Mouse (Mus musculus) heart, embryonic 12.5 days (tissue): ENCODE measurements around the gene Shtn1. TPM values are rescaled to one million over a fixed set of nuclear protein-coding genes. Genes with fewer than 3 reads are reported as not detected.

ENCODE experiments used
- ATAC-seq: fragments of 200-750 bp; cut with Nextera tagmentation; 2 replicates; pipeline ENCODE4 v1.8.0; 2017; ENCODE audit warnings: moderate TSS enrichment, moderate library complexity; ENCODE audit not compliant: insufficient number of reproducible peaks, low FRiP score
- H3K27ac ChIP-seq: fragments of 300-500 bp; sonication (generic); 2 replicates; pipeline ENCODE4 v1.5.1; 2016; ENCODE audit warnings: mild to moderate bottlenecking, moderate library complexity; ENCODE audit not compliant: poor library complexity, severe bottlenecking
- H3K27me3 ChIP-seq: fragments of 300-500 bp; sonication (generic); replicated peaks from 2 replicates; pipeline ENCODE4 v1.6.1; 2016; ENCODE audit warnings: mild to moderate bottlenecking, moderate library complexity
- H3K36me3 ChIP-seq: fragments of 300-500 bp; sonication (generic); 2 replicates; pipeline ENCODE4 v1.6.1; 2016; ENCODE audit warnings: mild to moderate bottlenecking, moderate library complexity
- H3K4me1 ChIP-seq: fragments of 300-500 bp; sonication (generic); replicated peaks from 2 replicates; pipeline ENCODE4 v1.6.1; 2016; ENCODE audit warnings: mild to moderate bottlenecking
- H3K4me2 ChIP-seq: fragments of 300-500 bp; sonication (generic); 2 replicates; pipeline ENCODE4 v1.6.1; 2016; ENCODE audit warnings: mild to moderate bottlenecking, moderate library complexity
- H3K4me3 ChIP-seq: fragments of 300-500 bp; sonication (generic); 2 replicates; pipeline ENCODE4 v1.5.1; 2016; ENCODE audit warnings: mild to moderate bottlenecking
- H3K9ac ChIP-seq: fragments of 300-500 bp; sonication (generic); 2 replicates; pipeline ENCODE4 v1.6.1; 2016; ENCODE audit warnings: mild to moderate bottlenecking, moderate library complexity
- H3K9me3 ChIP-seq: fragments of 300-500 bp; sonication (generic); replicated peaks from 2 replicates; pipeline ENCODE4 v1.6.1; 2016; ENCODE audit warnings: mild to moderate bottlenecking, moderate library complexity
- WGBS: fragments of 180-500 bp; shearing (Covaris S2); methylation state at CpG from one replicate; pipeline ENCODE4 v1.1.7; 2016; 5-methylcytosine and 5-hydroxymethylcytosine counted together
- polyA plus RNA-seq: library from polyadenylated mRNA; unstranded; fragments of >200 nt; fragmentation: Nextera tagmentation; extraction: Ambion mirVana; gene quantifications from 2 replicates; pipeline ENCODE4 v1.2.1, GENCODE M21; 2016

The Shtn1 gene
- polyA plus RNA-seq, 1 experiment from 2014 or later = 0.41 TPM

DNA sequence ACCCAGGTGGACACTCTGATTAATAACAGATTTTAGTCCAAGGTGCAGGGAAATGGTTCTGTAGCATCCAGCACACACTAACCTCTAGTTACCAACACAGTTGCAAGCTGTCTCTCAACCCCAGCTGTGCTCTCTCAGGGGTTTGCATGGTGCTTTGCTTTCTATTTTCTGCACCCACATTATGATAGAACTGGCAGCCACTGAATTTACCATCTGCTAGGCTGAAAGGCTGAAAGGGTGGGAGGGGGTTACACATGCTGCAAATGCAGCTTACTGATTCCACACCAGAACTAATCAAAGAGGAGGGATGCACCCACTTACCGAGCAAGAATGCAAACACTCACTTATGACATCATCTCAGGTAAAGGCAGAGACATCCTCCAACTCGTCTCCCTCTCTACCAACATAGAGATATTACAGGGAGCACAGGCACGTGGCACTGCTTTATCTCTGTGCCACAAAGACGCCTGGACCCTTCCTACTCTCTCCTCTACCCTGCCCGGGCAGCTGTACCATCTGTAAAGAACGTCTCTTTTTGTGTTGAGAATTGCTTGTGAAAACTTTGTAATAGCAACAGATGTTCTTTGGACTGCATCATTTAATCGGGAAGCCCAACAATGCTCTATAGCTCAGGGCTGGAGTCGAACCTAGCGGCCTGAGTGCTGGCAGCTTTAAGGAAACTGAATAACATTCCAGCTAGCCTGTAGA, 23.0 kb downstream of the Shtn1 start:
- H3K27ac ChIP-seq = no peak overlapping the region
- H3K4me1 ChIP-seq = no peaks in the 10 kb centered on the region

DNA sequence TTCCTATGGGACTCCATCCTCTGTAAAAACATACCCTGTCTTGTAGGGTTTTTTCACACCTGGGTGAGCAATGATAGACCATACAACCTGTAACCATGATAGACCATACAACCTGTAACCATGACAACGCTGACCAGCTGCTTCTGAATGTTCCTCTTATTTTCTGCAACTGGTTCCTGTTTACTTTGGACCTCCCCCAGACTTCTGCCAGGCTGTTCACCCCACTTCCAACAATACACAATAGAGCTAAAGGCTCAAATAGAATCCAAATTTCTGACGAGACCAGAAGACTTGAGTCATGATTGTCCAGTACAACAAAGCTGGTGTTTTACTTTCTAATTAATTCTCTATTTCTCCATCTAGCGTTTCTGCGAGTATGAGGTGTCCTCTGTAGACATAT, 23.8 kb downstream of the Shtn1 start:
- Histone ChIP-seq H3K27me3 (no peaks in the 10 kb centered on the region), H3K9ac (no peak overlapping the region), H3K27ac (no peak overlapping the region), H3K4me1 (no peaks in the 10 kb centered on the region), H3K4me2 (no peak overlapping the region), H3K4me3 (no peak overlapping the region), H3K36me3 (no peaks in the 10 kb centered on the region), H3K9me3 (no peaks in the 10 kb centered on the region)
- ATAC-seq = no peak
- 71% methylated on average over 4 of the region's 4 CpGs for WGBS

More for the DNA sequence above, 23.0 kb downstream of the Shtn1 start:
- no peaks in the 10 kb centered on the region for H3K27me3 ChIP-seq
- WGBS = 73% methylated on average over 9 of the region's 9 CpGs
- H3K4me3 ChIP-seq = no peak overlapping the region
- H3K9ac ChIP-seq = no peak overlapping the region
- H3K9me3 ChIP-seq = no peaks in the 10 kb centered on the region
- ATAC-seq = no peak
- H3K36me3 ChIP-seq = no peaks in the 10 kb centered on the region
- no peak overlapping the region for H3K4me2 ChIP-seq

DNA sequence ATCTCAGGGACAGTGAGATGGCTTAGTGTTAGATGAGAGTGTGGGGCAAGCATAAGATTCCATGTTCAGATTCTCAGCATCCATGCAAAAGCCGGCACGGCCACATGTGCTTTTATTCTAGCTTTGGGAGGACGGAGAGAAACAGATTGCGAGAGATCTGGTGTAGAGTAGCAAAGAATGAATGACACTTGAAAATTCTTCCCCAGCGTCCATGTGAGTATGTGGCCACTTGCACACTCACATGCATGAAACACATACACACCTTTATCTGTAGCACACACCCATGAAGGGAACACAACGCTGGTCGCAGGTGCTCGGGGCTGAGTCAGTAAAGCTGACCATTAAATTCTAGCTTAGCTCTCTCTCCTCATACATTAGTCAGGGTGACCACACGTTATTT, 24.3 kb downstream of the Shtn1 start:
- Histone ChIP-seq H3K9me3 (no peaks in the 10 kb centered on the region), H3K4me2 (no peak overlapping the region), H3K9ac (no peak overlapping the region), H3K4me3 (no peak overlapping the region), H3K36me3 (no peaks in the 10 kb centered on the region), H3K27ac (no peak overlapping the region), H3K27me3 (no peaks in the 10 kb centered on the region), H3K4me1 (no peaks in the 10 kb centered on the region)
- WGBS = 84% methylated on average over 9 of the region's 9 CpGs
- no peak for ATAC-seq

DNA sequence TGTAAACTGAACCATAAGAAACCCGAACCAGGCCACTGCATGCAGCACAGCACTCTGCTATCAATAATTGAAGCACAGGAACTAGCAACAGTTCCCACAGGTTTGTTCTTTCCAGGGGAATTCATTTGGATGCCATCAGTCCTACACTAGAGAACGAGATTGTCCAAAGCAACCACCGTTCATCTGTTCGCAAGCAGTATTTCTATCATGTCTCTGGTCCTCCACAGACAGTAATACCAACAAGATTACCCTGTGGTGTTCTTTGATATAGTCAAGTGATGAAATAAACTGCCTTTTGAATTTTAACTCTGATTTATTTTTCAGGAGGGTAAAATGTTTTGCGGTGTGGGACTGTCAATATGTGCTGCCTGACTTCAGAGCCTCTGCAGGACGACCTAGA, 27.0 kb downstream of the Shtn1 start:
- ATAC-seq = no peak
- 85% methylated on average over 6 of the region's 6 CpGs for WGBS
- H3K9me3 ChIP-seq = no peaks in the 10 kb centered on the region

DNA sequence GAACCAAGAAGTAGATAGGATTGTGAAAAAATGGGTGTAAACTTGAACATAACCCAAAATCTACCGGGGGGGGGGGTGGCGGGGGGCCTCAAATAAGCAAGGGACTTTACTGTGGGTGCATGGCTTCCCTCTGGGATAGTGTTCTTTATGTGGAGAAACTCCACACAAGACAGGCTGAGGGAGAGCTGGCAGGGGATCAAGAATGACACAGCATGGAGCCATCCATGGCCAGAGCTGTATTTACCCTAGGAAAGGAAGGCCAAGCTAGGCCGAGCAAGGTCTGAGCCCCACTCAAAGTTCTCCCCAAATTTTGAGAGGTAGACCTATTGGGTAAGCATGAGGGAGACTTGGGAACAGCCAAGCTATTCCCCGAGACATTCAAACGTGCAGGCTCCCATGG, 28.4 kb downstream of the Shtn1 start:
- H3K27me3 ChIP-seq = no peaks in the 10 kb centered on the region
- 77% methylated on average over 5 of the region's 5 CpGs for WGBS
- no peak overlapping the region for H3K9ac ChIP-seq
- H3K4me1 ChIP-seq = peaks cover 7% of the 10 kb centered on the region; the same call in 1 of the 2 replicates
- H3K36me3 ChIP-seq = no peaks in the 10 kb centered on the region
- H3K9me3 ChIP-seq = no peaks in the 10 kb centered on the region
- no peak overlapping the region for H3K4me2 ChIP-seq
- H3K27ac ChIP-seq = no peak overlapping the region
- no peak for ATAC-seq
- no peak overlapping the region for H3K4me3 ChIP-seq

More for the DNA sequence above, 27.0 kb downstream of the Shtn1 start:
- H3K36me3 ChIP-seq = no peaks in the 10 kb centered on the region
- no peak overlapping the region for H3K4me2 ChIP-seq
- H3K9ac ChIP-seq = no peak overlapping the region
- no peaks in the 10 kb centered on the region for H3K27me3 ChIP-seq
- 0 out of 2 replicates have a peak, but pooled peaks cover 2% of the 10 kb centered on the region for H3K4me1 ChIP-seq
- no peak overlapping the region for H3K4me3 ChIP-seq
- H3K27ac ChIP-seq = no peak overlapping the region

DNA sequence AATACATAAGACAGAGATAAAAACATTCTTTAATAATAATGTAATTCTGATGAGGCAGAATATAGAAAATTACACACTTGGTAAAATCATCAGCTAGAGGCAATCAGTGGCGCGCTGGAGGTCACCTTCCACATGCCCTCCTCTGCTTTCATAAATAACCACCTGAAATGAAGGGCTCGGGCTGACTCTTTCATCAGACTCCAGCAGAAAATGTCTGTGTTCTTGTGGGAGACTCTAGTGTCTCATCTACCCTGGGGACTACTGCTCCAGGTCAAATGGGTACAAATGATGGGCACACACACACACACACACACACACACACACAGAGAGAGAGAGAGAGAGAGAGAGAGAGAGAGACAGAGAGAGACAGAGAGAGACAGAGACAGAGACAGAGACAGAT, 34.8 kb downstream of the Shtn1 start:
- no peak overlapping the region for H3K9ac ChIP-seq
- ATAC-seq = no peak
- H3K27me3 ChIP-seq = 0 out of 2 replicates have a peak, but pooled peaks cover 3% of the 10 kb centered on the region
- no peak overlapping the region for H3K27ac ChIP-seq
- no peaks in the 10 kb centered on the region for H3K36me3 ChIP-seq
- peaks cover 7% of the 10 kb centered on the region; the same call in 1 of the 2 replicates for H3K4me1 ChIP-seq
- no peak overlapping the region for H3K4me2 ChIP-seq
- 81% methylated on average over 3 of the region's 3 CpGs for WGBS
- no peaks in the 10 kb centered on the region for H3K9me3 ChIP-seq
- no peak overlapping the region for H3K4me3 ChIP-seq

DNA sequence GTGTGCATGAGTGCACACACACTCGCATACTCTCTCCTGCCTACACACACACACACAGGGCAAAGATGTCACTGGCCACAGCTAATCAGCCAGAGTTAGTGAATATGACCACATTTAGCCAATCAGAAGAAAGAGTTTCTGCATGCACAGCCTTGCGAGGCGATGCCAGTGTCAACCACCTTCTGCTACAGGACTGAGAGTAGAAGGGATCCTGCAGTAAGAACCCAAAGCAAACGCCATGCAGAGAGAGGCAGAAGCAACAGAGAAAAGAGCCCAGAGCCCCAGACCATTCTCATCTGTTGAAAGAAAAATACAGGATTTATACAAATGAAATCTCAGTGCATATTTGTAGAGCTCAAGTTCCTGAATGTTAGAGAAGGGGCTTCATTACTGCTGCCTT, 37.1 kb downstream of the Shtn1 start:
- WGBS = 70% methylated on average over 4 of the region's 4 CpGs
- Histone ChIP-seq H3K36me3 (no peaks in the 10 kb centered on the region), H3K9ac (no peak overlapping the region), H3K27ac (no peak overlapping the region), H3K4me2 (no peak overlapping the region), H3K9me3 (peaks cover 6% of the 10 kb centered on the region; the same call in 1 of the 2 replicates), H3K4me1 (peaks cover 4% of the 10 kb centered on the region; the same call in 1 of the 2 replicates), H3K27me3 (0 out of 2 replicates have a peak, but pooled peaks cover 3% of the 10 kb centered on the region), H3K4me3 (no peak overlapping the region)
- no peak for ATAC-seq

DNA sequence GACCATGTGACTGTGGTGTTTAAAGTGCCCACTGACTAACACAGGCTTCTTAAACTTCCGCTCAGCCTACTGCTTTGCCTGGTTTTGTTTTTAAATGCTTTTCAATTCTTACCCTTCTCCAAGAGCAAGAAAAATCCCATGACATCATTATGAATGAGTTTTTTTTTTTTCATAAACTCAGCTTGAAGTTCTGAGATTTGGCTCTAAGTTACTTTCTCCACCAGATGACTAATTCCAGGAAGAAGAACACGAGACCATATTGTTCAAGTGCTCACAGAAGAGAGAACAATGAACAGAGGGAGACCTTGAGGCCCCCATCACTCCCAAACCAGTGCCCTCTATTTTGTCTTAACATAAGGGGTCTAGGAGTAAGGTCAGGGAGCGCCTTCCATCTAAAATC, 39.1 kb downstream of the Shtn1 start:
- Histone ChIP-seq H3K27me3 (0 out of 2 replicates have a peak, but pooled peaks cover 3% of the 10 kb centered on the region), H3K27ac (no peak overlapping the region), H3K9ac (no peak overlapping the region), H3K4me1 (no peaks in the 10 kb centered on the region), H3K9me3 (peaks cover 6% of the 10 kb centered on the region; the same call in 1 of the 2 replicates), H3K4me2 (no peak overlapping the region), H3K4me3 (no peak overlapping the region), H3K36me3 (no peaks in the 10 kb centered on the region)
- no peak for ATAC-seq
- WGBS = 65% methylated on average over 3 of the region's 3 CpGs

DNA sequence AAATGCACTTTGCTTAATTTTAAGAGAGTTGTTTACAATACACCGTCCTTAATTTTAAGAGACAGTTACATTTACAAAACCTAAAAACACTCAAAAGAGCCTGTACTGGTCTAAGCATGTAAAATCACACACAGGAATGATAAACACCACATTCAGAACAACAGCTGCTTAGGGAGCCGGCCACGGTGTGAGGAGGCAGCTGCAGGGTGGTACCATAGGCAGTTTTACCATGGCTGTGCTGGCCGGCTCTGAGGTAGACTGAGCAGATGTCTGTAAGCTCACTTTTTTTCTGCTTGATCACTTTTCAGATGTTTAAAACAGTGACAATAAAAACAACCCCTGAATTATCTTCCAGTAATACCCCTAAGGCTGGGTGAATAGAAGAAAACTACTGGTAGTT, 42.7 kb downstream of the Shtn1 start:
- Histone ChIP-seq H3K27ac (no peak overlapping the region), H3K4me2 (no peak overlapping the region), H3K4me1 (no peaks in the 10 kb centered on the region), H3K9me3 (peaks cover 6% of the 10 kb centered on the region; the same call in 1 of the 2 replicates), H3K27me3 (peaks cover 5% of the 10 kb centered on the region; the same call in 1 of the 2 replicates), H3K36me3 (no peaks in the 10 kb centered on the region), H3K9ac (no peak overlapping the region), H3K4me3 (no peak overlapping the region)
- ATAC-seq = no peak
- 74% methylated on average over 4 of the region's 4 CpGs for WGBS

DNA sequence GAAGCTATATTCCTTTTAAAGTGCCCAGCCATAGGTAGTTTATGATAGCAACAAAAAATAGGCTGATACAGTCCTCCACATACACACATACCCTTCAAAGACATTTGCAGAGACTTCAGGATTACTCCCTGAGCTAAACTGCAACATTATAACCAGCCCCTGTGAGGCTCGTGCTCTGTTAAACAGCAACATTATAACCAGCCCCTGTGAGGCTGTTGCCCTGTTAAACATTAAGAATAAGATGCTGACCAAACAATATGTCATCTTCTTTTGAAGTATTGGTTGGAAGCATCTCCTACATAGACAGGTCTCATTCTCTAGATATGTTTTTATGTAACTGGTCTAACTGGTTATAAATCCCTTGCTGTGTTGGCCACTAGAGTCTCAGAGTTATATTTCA, 45.7 kb downstream of the Shtn1 start:
- WGBS = 82% methylated on average over 1 of the region's 1 CpGs
- H3K4me3 ChIP-seq = no peak overlapping the region
- no peaks in the 10 kb centered on the region for H3K36me3 ChIP-seq
- no peak overlapping the region for H3K4me2 ChIP-seq
- peaks cover 6% of the 10 kb centered on the region; the same call in 1 of the 2 replicates for H3K9me3 ChIP-seq
- no peak overlapping the region for H3K27ac ChIP-seq
- H3K4me1 ChIP-seq = no peaks in the 10 kb centered on the region
- H3K27me3 ChIP-seq = peaks cover 5% of the 10 kb centered on the region; the same call in 1 of the 2 replicates
- no peak overlapping the region for H3K9ac ChIP-seq
- ATAC-seq = no peak

DNA sequence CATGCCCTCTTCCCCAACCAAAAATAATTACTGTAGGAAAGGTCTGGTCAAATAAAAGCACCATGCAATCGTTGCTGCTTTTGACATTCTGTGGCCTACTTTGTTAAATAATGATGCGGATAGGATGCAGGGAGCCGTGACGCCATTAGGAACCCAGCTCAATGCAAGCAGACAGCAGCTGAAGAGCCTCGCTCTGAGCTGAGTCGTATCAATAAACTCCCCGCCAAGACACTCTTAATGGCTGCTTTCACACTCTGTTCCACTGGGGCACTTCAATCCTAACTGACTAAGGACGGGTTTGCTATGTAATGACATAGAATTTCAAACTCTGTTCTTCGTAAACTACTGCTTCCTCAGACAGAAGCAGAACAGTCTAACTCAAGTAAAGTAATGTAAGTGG, 46.9 kb downstream of the Shtn1 start:
- WGBS = 74% methylated on average over 9 of the region's 9 CpGs

More for the DNA sequence above, 46.9 kb downstream of the Shtn1 start:
- Histone ChIP-seq H3K27me3 (peaks cover 5% of the 10 kb centered on the region; the same call in 1 of the 2 replicates), H3K9ac (no peak overlapping the region), H3K36me3 (no peaks in the 10 kb centered on the region), H3K4me1 (no peaks in the 10 kb centered on the region), H3K27ac (no peak overlapping the region), H3K4me3 (no peak overlapping the region), H3K9me3 (peaks cover under 1% of the 10 kb centered on the region; the same call in 1 of the 2 replicates), H3K4me2 (no peak overlapping the region)
- no peak for ATAC-seq
